Mouse (Mus musculus): Measurements from ENCODE around the gene Mup15.
"Not testable (repeated sequence)": the region's sequence is repeated elsewhere in the genome, so short reads cannot be mapped to it uniquely, and the experiment has no call there.

The Mup15 gene

DNA sequence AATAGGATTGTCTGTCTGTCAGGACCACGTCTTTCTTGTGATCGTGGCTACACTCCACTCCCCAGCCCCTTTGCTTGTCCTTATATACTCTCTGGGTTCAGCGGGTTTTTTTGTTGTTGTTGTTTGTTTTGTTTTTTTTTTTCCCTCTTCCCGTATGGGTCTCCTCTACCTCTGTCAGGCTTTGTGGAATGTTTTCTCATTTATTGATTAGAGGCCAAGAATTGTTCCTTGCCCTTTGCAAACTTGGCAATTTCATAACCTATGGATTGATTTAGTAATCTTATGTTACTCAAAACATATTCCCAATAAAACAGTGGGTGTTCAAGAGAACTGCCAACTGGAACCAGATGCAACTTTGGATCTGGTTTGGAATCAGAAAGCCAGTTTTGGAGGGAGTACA lies at the start of gene Mup15:
Mup15 (minus strand) TSS at position 101 of the 400 bp plus-strand sequence.
- DNase-seq = not testable (repeated sequence)

Measured in kidney, adult 8-10 months (tissue).